Mouse (Mus musculus): ENCODE measurements around the gene Ldlr.
"Not testable (repeated sequence)": the region's sequence is repeated elsewhere in the genome, so short reads cannot be mapped to it uniquely, and the experiment has no call there.

DNA sequence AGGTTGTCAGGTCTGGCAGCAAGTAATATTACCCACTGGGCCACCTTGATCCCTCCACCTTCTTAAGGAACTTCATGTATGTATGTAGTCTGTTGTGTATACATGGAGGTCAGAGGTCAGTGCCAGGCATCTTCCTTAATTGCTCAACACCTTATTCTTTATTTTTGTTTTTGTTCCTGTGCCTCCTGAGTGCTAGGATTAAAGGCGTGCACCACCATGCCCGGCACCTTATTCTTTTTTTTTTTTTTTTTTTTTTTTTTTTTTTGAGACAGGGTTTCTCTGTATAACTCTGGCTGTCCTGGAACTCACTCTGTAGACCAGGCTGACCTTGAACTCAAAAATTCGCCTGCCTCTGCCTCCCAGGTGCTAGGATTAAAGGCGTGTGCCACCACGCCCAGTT, 50.1 kb downstream of the Ldlr start:
- not testable (repeated sequence) for TF ChIP-seq CTCF (IDR thresholded peaks at IDR 0.05; ENCODE audit: low read depth, low read length); POLR2A (IDR thresholded peaks at IDR 0.05; ENCODE audit: borderline replicate concordance, low read depth, low read length)

Data from bone marrow macrophage, adult 2 months (primary cell).